Mouse (Mus musculus): ENCODE results near the gene Oosp2. TPM values are rescaled to one million over a fixed set of nuclear protein-coding genes. Genes with fewer than 3 reads are reported as not detected.

Gene Oosp2
- total RNA-seq (2014; fragmentation: Nextera tagmentation) (5.0 TPM in 1 of 2 replicates, not detected in the other), total RNA-seq (2017) (1.3 TPM in 1 of 2 replicates, not detected in the other)

GRCm38 (mm10) chr19:11660459-11660858 is at the start of gene Oosp2:
Oosp2 (minus strand) TSS chr19:11660559.
- ATAC-seq (replicated peaks; ENCODE audit: poor library complexity, severe bottlenecking): no peak

DNA sequence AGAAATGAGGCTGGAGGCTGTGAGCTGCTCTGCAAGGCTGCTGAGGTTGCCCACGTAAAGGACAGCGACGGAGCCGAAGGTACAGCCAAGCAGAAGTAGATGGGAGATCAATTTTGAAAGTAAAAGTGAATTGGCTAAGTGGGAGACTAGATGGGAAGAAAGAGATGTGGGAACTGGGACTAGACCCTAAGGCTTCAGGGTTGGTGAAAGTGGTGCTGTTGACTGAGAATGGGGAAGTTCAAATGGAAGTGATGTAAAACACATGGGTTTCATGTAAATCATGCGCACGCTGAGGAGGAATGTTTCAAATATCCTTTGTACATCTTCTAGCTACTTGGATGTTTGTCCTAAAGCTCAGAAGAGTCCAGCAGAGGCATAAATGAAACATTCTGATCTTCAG is 38.0 kb upstream of the Oosp2 start:
- peak; percentile 98 for ATAC-seq (replicated peaks; ENCODE audit: poor library complexity, severe bottlenecking)

- no peak for ATAC-seq (replicated peaks; ENCODE audit: poor library complexity, severe bottlenecking)
Observed at GRCm38 (mm10) chr19:11696755-11697154, 36.4 kb upstream of the Oosp2 start, which contains the start of gene Oosp3. Oosp3 (plus strand) TSS chr19:11697055.

GRCm38 (mm10) chr19:11691454-11691853 is 31.1 kb upstream of the Oosp2 start:
- ATAC-seq (replicated peaks; ENCODE audit: poor library complexity, severe bottlenecking): no peak

GRCm38 (mm10) chr19:11690839-11691238 is 30.5 kb upstream of the Oosp2 start, which contains the start of gene Oosp1:
Oosp1 (minus strand) TSS chr19:11691150.
- peak; percentile 22; the same call in 1 of the 2 replicates for ATAC-seq (replicated peaks; ENCODE audit: poor library complexity, severe bottlenecking)

DNA sequence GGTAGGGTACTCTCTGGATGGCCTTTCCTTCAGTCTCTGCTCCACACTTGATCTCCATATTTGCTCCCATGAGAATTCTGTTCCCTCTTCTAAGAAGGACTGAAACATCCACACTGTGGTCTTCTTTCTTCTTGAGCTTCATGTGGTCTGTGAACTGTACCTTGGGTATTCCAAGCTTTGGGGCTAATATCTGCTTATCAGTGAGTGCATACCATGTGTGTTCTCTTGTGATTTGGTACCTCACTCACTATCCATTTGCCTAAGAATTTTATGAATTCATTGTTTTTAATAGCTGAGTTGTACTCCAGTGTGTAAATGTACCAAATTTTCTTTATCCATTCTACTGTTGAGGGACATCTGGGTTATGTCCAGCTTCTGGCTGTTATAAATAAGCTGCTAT is 1.2 kb upstream of the Oosp2 start:
- no peak for ATAC-seq (replicated peaks; ENCODE audit: poor library complexity, severe bottlenecking)

GRCm38 (mm10) chr19:11659142-11659541 is 1.2 kb downstream of the Oosp2 start:
- ATAC-seq (replicated peaks; ENCODE audit: poor library complexity, severe bottlenecking): peak; percentile 100

- no peak for ATAC-seq (replicated peaks; ENCODE audit: poor library complexity, severe bottlenecking)
Observed at GRCm38 (mm10) chr19:11649564-11649963, 10.8 kb downstream of the Oosp2 start.

GRCm38 (mm10) chr19:11646166-11646565 is 14.2 kb downstream of the Oosp2 start:
- ATAC-seq (replicated peaks; ENCODE audit: poor library complexity, severe bottlenecking): peak; percentile 80

- ATAC-seq (replicated peaks; ENCODE audit: poor library complexity, severe bottlenecking): peak; percentile 96
Observed at GRCm38 (mm10) chr19:11640732-11641131, 19.6 kb downstream of the Oosp2 start, which contains the start of gene Ms4a3. Ms4a3 (minus strand) TSS chr19:11640851.

DNA sequence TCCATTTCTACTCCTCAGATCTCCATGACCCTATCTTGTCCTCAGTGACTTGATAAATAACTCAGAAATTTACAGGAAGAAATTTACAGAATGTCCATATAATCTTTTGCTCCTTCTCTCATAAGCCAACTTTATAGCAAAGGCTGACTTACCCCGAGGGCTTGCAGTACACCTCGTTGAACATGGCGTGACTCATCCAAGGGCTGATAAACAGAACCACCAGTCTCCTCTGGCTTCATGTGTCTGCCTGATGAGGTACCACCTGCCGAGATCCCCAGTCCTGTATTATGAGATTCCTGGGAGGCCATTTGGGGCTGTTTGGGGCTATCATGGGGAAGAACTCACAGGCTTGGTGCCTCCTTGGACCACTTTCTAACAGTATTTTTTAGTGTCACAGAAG is 21.3 kb downstream of the Oosp2 start:
- no peak for ATAC-seq (replicated peaks; ENCODE audit: poor library complexity, severe bottlenecking)

DNA sequence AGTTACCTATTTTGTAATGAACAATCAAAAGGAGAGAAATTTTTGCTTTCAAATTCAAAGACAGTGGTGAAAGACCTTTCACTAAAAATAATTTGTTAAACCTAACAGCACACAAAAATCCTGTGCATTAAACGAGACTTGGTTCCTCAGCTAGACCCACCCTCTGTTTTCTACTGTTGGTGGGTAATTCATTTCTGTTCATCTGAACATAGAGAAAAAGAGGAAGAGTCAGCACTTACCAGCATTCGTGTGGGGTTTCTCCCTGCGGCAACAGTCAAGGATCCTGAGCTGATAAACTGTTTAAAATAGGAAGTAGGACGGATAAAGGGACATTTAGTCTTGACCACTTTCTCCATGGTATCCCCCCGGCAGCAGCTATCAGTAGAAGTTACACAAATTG is 24.8 kb downstream of the Oosp2 start:
- ATAC-seq (replicated peaks; ENCODE audit: poor library complexity, severe bottlenecking): peak; percentile 66

GRCm38 (mm10) chr19:11634330-11634729 is 26.0 kb downstream of the Oosp2 start:
- ATAC-seq (replicated peaks; ENCODE audit: poor library complexity, severe bottlenecking): no peak

DNA sequence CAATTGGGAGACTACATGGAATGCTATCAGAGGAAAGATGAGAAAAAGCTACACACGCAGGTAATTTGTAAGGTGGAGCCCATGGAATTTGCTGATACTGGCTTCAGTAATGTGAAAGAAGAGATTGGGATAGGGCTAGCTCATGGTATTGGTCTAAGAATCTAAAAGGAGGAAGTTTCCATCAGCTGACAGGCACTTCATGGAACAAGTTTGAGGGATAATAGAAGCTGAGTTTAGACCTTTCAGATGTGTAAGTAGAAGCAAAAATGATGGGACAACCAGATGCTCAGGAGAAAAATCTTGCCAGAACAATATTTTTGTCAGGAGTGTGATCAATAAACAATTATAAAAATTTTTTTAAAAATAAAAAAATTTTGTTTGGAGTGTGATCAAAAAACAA is 26.6 kb downstream of the Oosp2 start:
- no peak for ATAC-seq (replicated peaks; ENCODE audit: poor library complexity, severe bottlenecking)

DNA sequence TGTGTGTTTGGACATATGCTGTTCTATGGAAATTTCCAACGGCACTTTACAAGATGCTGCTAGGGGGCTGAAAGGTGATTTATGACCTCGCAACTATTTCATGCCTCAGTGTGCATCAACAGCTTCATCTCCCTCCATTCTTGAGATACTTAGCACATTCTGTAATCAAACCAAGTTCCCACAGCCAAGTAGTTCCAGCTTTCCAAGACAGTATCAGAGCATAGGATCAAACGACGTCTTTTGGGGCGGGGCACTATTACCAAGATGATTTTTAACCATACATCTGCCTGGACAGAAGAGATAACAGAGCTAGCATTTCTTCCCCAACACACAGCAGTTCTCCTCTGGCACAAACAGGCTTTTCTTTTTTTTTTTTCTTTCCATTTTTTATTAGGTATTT is 35.1 kb downstream of the Oosp2 start:
- no peak for ATAC-seq (replicated peaks; ENCODE audit: poor library complexity, severe bottlenecking)

DNA sequence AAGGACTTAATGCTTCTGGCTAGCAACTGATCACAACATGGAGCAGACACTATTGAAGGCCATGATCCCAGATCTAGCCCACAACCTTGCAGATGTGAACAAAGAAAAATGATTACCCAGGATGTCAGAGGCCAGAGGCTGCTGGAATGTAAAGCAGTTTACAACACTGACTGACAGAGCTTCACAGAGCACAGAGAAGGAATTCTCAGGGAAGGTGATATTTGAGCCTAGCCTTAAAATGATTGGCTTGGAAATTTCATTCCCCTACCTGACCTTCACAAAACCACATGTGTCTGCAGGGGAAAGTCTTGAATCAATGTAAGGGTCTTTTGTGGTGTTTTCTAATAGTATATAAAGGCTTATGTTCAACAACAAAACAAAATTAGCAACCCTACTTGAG is 35.6 kb downstream of the Oosp2 start:
- ATAC-seq (replicated peaks; ENCODE audit: poor library complexity, severe bottlenecking): no peak

- no peak for ATAC-seq (replicated peaks; ENCODE audit: poor library complexity, severe bottlenecking)
Observed at GRCm38 (mm10) chr19:11623551-11623950, 36.8 kb downstream of the Oosp2 start, which contains the start of gene Ms4a2. Ms4a2 (minus strand) TSS chr19:11623719.

- no peak for ATAC-seq (replicated peaks; ENCODE audit: poor library complexity, severe bottlenecking)
Observed at GRCm38 (mm10) chr19:11617983-11618382, 42.4 kb downstream of the Oosp2 start.

DNA sequence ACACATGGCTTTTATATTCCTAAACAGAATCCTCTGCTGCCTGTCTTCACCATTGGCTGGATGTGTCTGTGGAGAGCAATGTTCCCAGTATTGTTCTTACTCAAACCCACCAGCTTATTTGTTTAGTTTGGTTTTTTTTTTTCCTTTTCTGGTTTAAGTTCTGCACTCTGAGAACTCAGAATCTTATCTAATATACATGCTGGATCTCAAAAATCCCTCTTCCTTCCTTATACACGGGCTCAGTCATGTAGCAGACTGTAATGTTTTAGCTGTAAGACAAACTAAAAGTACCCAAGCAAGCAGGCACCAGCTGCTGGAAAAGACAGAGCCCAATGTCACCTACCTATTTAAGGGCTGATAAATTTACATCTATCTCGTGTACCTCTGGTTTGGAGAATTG is 45.6 kb downstream of the Oosp2 start:
- ATAC-seq (replicated peaks; ENCODE audit: poor library complexity, severe bottlenecking): no peak

DNA sequence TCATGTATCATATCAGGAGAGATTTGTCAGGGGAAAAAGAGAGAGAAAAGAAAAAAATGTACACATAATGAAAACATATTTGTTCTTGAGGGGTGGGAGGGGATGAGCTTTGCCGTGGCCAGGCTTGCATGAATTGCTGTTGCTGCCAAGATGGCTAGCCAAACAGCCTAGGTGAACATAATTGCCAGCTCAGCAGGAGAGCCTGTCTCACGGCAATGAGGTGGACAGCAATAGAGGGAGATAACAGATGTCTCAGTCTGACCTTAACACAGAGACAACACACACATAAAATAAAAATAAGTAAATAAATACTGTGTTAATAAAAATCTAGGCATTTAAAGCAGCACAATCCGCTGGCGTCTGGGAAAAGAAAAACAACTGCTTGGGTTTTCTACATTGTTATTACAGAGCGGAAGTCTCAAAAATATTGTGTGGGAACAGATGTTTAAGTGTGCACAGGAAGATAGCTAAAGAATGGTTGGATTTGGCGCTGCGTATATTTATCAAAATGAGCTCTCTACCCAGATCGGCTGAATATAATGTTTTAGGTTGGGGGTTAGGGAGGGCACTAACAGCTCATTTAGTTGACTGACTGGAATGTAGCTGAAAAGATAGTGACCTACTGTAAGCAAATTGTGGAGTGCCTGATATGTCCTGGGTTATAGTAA is 46.4 kb downstream of the Oosp2 start:
- ATAC-seq (replicated peaks; ENCODE audit: poor library complexity, severe bottlenecking): no peak

GRCm38 (mm10) chr19:11613084-11613483 is 47.3 kb downstream of the Oosp2 start:
- peak; percentile 59 for ATAC-seq (replicated peaks; ENCODE audit: poor library complexity, severe bottlenecking)

DNA sequence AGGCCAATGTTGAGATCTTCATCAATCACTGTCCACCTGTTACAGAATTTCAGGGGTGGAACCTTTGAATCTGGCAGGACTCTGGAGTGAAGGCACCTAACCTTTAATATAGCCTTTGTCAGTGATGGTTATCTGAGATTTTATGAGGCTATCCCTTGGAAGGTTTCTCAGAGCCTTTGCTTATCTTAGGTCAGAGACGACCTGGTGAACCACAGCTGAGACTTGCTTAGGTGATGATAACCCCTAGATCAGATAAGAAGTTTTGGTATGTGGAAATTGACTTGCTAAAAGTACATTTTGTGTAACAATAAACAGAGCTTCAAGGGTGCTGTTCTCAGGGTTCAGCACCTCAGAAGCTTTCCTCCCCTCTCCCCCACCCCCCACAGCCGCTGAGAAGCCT is 48.1 kb downstream of the Oosp2 start:
- no peak for ATAC-seq (replicated peaks; ENCODE audit: poor library complexity, severe bottlenecking)
